Mouse (Mus musculus) gonadal fat pad, adult 2 months (tissue): ENCODE data around the gene Chka. TPM values are rescaled to one million over a fixed set of nuclear protein-coding genes. Genes with fewer than 3 reads are reported as not detected.

Source experiments
- DNase-seq: peaks from one replicate; pipeline ENCODE4 v3.0.0-alpha.2; 2012; ENCODE audit warnings: low read depth
- polyA plus RNA-seq: library from polyadenylated mRNA; depleted of rRNA; stranded (reverse); fragments of >200 nt; gene quantifications from 2 replicates; pipeline ENCODE4 v1.2.3, GENCODE M21; 2012

Gene Chka
- polyA plus RNA-seq, 1 experiment = 53.3 TPM

- no peak for DNase-seq
Measured at GRCm38 (mm10) chr19:3916727-3917126, 65.2 kb downstream of the Chka start.

- DNase-seq = no peak
Measured at GRCm38 (mm10) chr19:3919928-3920327, 68.4 kb downstream of the Chka start.

GRCm38 (mm10) chr19:3922661-3923371 is 71.2 kb downstream of the Chka start:
- no peak for DNase-seq

GRCm38 (mm10) chr19:3923586-3923985 is 72.0 kb downstream of the Chka start:
- DNase-seq = no peak

GRCm38 (mm10) chr19:3924190-3924589 is 72.6 kb downstream of the Chka start:
- DNase-seq = no peak

GRCm38 (mm10) chr19:3924868-3925267 is 73.3 kb downstream of the Chka start:
- no peak for DNase-seq

GRCm38 (mm10) chr19:3925859-3926258 is 74.3 kb downstream of the Chka start:
- DNase-seq = no peak

- DNase-seq = no peak
Measured at GRCm38 (mm10) chr19:3926279-3926678, 74.7 kb downstream of the Chka start.

- DNase-seq = no peak
Measured at GRCm38 (mm10) chr19:3926685-3927084, 75.1 kb downstream of the Chka start.

GRCm38 (mm10) chr19:3927989-3928388 is 76.4 kb downstream of the Chka start:
- DNase-seq = no peak

- DNase-seq = no peak
Measured at GRCm38 (mm10) chr19:3928779-3929178, 77.2 kb downstream of the Chka start.

GRCm38 (mm10) chr19:3929211-3929941 is 77.8 kb downstream of the Chka start, which contains the start of gene Aldh3b1:
Gene Aldh3b1 (minus strand): TSS chr19:3929808.
- no peak for DNase-seq

GRCm38 (mm10) chr19:3930262-3931057 is 78.9 kb downstream of the Chka start:
- DNase-seq = no peak

- no peak for DNase-seq
Measured at GRCm38 (mm10) chr19:3931716-3932115, 80.1 kb downstream of the Chka start.

- no peak for DNase-seq
Measured at GRCm38 (mm10) chr19:3935032-3935895, 83.7 kb downstream of the Chka start, which contains the start of gene Unc93b1. Gene Unc93b1 (plus strand): TSS chr19:3935186.

GRCm38 (mm10) chr19:3935896-3936850 is 84.6 kb downstream of the Chka start:
- DNase-seq = no peak

GRCm38 (mm10) chr19:3942315-3942714 is 90.7 kb downstream of the Chka start:
- no peak for DNase-seq

GRCm38 (mm10) chr19:3942986-3943735 is 91.6 kb downstream of the Chka start:
- DNase-seq = no peak
